Mouse (Mus musculus): ENCODE results near the gene Myh10.
A peak's percentile ranks its signal among the peaks of the same experiment; 100 is the strongest.

Myh10 gene

GRCm38 (mm10) chr11:68745374-68746200 lies 54.2 kb downstream of the Myh10 start:
- DNase-seq (ENCODE audit: low spot score) = no peak

DNA sequence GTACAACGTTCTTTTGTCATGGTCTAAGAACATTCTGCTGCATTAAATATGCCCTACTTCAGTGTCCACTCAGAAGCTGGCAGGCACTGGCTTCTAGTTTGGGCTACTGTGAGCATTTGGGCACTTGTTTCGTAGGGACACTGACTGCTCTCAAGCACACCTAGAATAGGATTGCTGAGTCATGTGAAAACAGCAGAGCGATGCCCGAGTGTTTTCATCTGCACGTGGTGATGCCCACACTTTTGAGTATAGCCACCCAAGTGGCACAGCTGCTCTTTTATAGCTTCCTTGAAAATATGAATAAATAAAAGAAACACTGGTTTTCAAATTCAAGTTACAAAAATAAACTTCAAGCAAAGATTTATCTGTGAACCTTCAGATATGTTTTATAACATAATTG lies 56.8 kb downstream of the Myh10 start:
- no peak for DNase-seq (ENCODE audit: low spot score)

GRCm38 (mm10) chr11:68750206-68750605 lies 58.8 kb downstream of the Myh10 start:
- no peak for DNase-seq (ENCODE audit: low spot score)

- DNase-seq (ENCODE audit: low spot score) = no peak
These were observed 59.6 kb downstream of the Myh10 start for GRCm38 (mm10) chr11:68750938-68751337.

DNA sequence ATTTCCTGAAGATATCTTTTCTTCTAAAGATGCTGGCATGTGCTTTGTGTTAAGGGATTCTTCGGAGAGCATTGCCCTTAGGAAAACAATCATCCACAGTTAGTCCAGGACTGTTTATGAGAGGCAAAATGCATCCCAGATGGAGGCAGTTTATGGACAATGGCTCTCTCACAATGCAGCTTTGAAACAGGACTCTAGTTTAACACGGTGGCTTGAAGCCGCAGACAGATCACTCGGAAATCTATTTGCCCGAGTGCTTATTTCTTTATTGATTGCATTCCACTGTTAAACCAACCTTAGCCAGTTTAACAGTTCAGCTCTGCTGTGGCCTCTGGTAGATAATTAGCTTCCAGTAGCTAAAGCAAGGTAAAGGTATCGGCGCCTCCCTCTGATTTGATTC lies 62.9 kb downstream of the Myh10 start:
- DNase-seq (ENCODE audit: low spot score) = no peak

DNA sequence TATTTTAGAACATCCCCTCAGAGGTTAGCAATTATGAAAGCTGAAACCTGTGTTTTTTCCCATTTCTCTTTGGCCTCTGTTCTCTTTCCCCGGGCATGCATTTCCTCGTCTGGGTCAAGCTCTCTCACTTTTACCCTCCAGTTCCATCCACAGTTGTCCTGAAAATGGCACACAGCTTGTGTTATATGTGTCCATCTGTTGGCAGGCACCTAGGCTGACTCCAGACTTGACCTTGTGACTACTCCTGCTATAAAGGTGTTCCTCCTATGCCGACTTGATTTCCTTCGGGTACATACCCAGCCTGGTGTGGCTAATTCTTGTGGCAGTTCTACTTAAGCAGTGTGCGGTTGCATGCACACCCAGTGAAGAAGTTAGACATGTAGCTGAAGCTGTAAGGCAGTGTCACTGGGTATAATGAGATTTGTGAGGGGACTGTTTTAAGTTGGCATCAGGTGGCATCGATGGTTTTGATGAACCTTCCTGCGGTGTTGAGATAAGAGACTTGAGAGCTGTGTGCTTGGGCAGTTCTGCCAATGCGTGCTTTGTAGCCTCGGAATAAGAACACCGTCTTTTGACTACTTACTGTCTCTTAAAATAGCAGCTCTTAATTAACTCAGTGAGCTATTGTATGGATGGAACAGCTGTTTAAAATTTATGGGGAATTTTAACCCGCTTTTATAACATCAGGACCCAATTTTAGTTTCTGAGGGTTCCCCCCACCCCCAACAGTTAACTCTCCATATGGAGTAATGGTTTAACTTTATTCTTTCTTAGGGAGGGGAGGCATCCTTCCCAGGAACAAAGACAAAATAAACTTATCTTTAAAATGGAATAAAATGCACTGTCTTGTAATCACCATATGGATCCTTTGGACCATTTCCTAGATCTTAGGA lies 65.3 kb downstream of the Myh10 start:
- no peak for DNase-seq (ENCODE audit: low spot score)

DNA sequence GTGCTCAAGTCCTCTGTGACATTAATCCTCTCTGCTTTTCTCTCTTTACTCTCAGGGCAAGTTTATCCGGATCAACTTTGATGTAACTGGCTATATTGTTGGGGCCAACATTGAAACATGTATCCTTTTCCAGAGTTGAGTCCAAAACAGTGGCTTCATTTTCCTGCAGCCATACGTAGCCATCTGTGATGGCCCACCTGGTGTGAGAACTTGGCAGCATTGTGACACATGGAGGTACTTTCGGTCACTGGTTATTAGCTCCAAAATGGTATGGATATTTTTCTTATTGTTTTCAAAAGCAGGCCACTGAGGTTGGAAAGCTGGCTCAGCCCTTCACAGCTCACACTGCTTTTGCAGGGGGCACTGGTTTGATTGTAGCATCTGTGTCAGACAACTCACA lies 68.3 kb downstream of the Myh10 start:
- DNase-seq (ENCODE audit: low spot score) = no peak

DNA sequence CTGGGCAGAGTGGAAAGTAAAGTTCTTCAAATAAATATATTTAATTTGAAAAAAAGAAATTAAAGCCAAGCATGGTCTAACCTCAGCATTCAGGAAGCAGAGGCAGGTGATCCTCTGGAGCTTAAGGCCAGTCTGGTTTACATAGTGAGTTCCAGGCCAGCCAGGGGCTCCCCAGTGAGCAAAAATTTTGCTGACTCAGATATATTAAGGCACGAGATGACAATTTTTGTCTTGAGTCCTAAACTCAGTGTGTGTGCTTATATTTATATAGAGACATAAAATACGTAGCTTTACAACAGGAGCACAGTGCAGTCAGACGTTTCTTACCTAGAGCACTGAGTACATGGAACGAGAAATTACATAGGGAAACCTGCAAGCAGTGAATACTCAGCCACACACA lies 69.8 kb downstream of the Myh10 start:
- no peak for DNase-seq (ENCODE audit: low spot score)

GRCm38 (mm10) chr11:68761664-68762063 lies 70.3 kb downstream of the Myh10 start:
- no peak for DNase-seq (ENCODE audit: low spot score)

DNA sequence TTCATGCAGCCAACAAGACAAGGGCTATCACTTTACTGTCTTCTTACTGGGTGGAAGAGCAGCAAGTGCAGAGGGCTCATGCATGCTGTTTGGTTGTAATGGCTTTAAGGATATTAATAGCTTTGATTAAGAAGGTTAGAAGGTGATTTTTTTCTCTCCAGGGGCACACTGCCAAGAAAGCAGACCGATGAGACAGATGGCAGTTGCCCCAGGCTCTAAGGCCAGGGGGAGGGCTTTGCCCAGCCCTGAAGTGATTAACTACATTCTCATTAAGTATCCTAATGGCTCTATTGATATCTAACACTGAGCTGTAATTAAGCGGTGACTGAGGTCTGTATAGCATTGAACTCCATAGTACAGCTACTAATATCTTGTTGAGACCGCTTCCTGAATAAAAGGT lies 73.3 kb downstream of the Myh10 start:
- DNase-seq (ENCODE audit: low spot score) = peak; percentile 38

DNA sequence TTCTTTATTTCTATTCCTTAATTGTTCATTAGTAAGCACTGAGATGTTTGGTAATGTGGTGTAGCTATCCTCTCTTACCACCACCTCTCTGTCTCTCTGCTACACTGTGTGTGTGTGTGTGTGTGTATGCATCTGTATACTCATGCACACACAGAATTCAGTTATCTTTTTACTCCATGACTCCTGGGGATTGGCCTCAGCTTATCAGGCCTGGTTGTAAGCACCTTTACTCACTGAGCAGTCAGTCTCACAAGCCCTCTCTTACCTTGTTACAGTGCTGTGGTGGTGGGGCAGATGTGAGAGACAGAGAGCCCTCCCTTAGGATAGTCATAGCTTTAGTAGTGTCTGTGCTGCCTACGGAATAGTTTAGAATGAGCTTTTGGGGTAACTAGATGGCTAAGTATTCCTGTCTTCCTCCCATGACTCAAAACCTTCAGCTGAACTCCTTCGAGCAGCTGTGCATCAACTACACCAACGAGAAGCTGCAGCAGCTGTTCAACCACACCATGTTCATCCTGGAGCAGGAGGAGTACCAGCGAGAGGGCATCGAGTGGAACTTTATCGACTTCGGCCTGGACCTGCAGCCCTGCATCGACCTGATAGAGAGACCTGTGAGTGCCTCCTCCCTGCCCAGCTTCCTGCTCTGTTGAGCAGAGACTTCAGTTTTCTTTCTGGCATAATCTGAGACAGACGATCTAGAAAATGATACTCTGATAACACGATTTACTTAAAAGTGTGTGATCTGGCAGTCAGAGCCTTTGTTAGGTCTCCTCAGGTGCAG lies 76.6 kb downstream of the Myh10 start:
- DNase-seq (ENCODE audit: low spot score) = no peak

- no peak for DNase-seq (ENCODE audit: low spot score)
These were observed 78.6 kb downstream of the Myh10 start for GRCm38 (mm10) chr11:68769770-68770510.

DNA sequence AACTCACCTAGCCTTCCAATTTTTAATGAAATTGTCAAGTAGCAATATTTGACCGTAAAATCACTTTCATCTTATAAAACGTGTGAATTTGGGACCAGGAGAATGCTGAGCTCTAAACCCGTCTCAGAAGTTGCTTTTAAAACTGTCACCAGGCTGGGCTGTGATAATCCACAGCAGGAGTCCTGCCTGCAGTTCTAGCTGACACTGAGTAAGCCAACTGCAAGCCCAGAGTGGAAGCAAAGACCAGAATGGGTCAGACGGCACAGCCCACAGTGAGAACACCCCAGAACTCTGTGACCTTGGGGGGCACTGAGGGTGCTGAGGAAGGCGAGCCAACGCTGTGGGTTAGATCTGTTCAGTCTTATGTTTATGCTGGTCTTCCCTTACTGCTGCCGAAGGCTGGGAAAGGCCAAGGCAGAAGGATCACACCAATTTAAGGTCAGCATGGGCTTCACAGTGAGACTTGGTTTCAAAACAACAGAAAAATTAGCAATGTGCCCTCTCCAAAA lies 84.8 kb downstream of the Myh10 start:
- no peak for DNase-seq (ENCODE audit: low spot score)

DNA sequence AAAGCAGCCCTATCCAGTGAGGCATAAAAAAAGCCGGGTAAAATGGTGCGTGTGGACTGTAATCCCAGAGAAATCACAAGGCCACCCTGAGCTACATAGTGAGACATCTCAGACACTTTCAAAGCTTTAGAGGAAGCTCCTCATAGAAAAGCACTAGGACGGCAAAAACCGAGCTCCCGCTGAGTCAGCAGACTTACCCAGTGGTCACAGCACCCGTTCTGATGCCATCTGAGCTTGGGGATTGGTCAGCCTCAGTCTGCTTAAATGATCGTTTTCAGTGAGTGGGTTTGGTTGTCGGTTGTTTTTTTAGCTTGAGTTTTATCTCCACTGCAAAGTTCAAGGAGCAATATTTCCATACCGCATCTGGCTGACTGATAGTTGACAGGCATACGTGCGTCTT lies 86.6 kb downstream of the Myh10 start:
- DNase-seq (ENCODE audit: low spot score) = no peak

- DNase-seq (ENCODE audit: low spot score) = no peak
These were observed 87.5 kb downstream of the Myh10 start for GRCm38 (mm10) chr11:68778855-68779254.

GRCm38 (mm10) chr11:68779735-68780465 lies 88.5 kb downstream of the Myh10 start:
- DNase-seq (ENCODE audit: low spot score) = no peak

- DNase-seq (ENCODE audit: low spot score) = no peak
These were observed 89.2 kb downstream of the Myh10 start for GRCm38 (mm10) chr11:68780466-68781114.

GRCm38 (mm10) chr11:68782336-68782735 lies 91.0 kb downstream of the Myh10 start:
- DNase-seq (ENCODE audit: low spot score) = peak; percentile 33

GRCm38 (mm10) chr11:68785813-68786212 lies 94.5 kb downstream of the Myh10 start:
- no peak for DNase-seq (ENCODE audit: low spot score)

DNA sequence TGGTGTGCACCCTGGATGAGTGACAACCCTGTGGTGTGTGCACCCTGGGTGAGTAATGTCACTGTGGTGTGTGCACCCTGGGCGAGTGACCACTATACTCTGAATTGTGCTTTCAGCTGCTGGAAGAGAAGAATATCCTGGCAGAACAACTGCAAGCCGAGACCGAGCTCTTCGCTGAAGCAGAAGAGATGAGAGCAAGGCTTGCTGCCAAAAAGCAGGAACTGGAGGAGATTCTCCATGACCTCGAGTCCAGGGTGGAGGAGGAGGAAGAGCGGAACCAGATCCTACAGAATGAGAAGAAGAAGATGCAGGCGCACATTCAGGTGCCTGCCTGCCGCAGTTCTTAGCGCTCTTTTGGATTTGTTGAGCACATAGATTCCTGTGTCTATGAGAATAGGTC lies 95.9 kb downstream of the Myh10 start:
- DNase-seq (ENCODE audit: low spot score) = no peak

Data from adipocyte (in vitro differentiated cells).